Mouse (Mus musculus) embryonic facial prominence, embryonic 11.5 days (tissue): ENCODE results near the gene Ankdd1a. TPM values are rescaled to one million over a fixed set of nuclear protein-coding genes. Genes with fewer than 3 reads are reported as not detected.

Experiments
- ATAC-seq: fragments of 200-750 bp; cut with Nextera tagmentation; replicated peaks from 2 replicates; pipeline ENCODE4 v1.8.0; 2017; ENCODE audit warnings: low read depth; ENCODE audit not compliant: insufficient number of reproducible peaks, low FRiP score, low TSS enrichment
- DNase-seq: peaks from one replicate; pipeline ENCODE4 v3.0.0-alpha.2; 2015; ENCODE audit warnings: low spot score
- H3K27ac ChIP-seq: fragments of 300-500 bp; sonication (generic); replicated peaks from 2 replicates; pipeline ENCODE4 v1.5.1; 2014; ENCODE audit warnings: mild to moderate bottlenecking, low read depth, low read length, control low read depth
- H3K27me3 ChIP-seq: fragments of 300-500 bp; sonication (generic); 2 replicates; pipeline ENCODE4 v1.6.1; 2014; ENCODE audit warnings: mild to moderate bottlenecking, low read length, moderate library complexity, mixed read lengths; ENCODE audit not compliant: control insufficient read depth, insufficient read depth
- H3K36me3 ChIP-seq: fragments of 300-500 bp; sonication (generic); replicated peaks from 2 replicates; pipeline ENCODE4 v1.6.1; 2014; ENCODE audit warnings: low read depth, mild to moderate bottlenecking, low read length, moderate library complexity, mixed read lengths; ENCODE audit not compliant: control insufficient read depth, insufficient read depth
- H3K4me1 ChIP-seq: fragments of 300-500 bp; sonication (generic); 2 replicates; pipeline ENCODE4 v1.6.1; 2014; ENCODE audit warnings: low read length, mixed read lengths; ENCODE audit not compliant: control insufficient read depth, insufficient read depth
- H3K4me2 ChIP-seq: fragments of 300-500 bp; sonication (generic); 2 replicates; pipeline ENCODE4 v1.6.1; 2014; ENCODE audit warnings: low read depth, mild to moderate bottlenecking, control low read depth, low read length, moderate library complexity
- H3K4me3 ChIP-seq: fragments of 300-500 bp; sonication (generic); 2 replicates; pipeline ENCODE4 v1.5.1; 2014; ENCODE audit warnings: low read depth, low read length, control low read depth
- H3K9ac ChIP-seq: fragments of 300-500 bp; sonication (generic); replicated peaks from 2 replicates; pipeline ENCODE4 v1.6.1; 2014; ENCODE audit warnings: mild to moderate bottlenecking, control low read depth, low read length
- H3K9me3 ChIP-seq: fragments of 300-500 bp; sonication (generic); replicated peaks from 2 replicates; pipeline ENCODE4 v1.6.1; 2016; ENCODE audit warnings: mild to moderate bottlenecking, low read length, inconsistent platforms, mixed read lengths; ENCODE audit not compliant: control insufficient read depth
- WGBS: fragments of 180-500 bp; shearing (Covaris S2); extraction: QIAGEN DNeasy Blood & Tissue Kit; methylation state at CpG from one replicate; pipeline ENCODE4 v1.1.7; 2014; 5-methylcytosine and 5-hydroxymethylcytosine counted together
- polyA plus RNA-seq: library from polyadenylated mRNA; unstranded; fragments of >200 nt; fragmentation: Nextera tagmentation; extraction: Ambion mirVana; gene quantifications from 2 replicates; pipeline ENCODE4 v1.2.1, GENCODE M21; 2014

The Ankdd1a gene
- polyA plus RNA-seq, 1 experiment from 2014 or later: not detected

GRCm38 (mm10) chr9:65460198-65460597 is 59.8 kb downstream of the Ankdd1a start:
- peak overlapping the region; percentile 84 for H3K4me3 ChIP-seq
- no peak overlapping the region for H3K4me2 ChIP-seq
- no peaks in the 10 kb centered on the region for H3K9me3 ChIP-seq
- H3K4me1 ChIP-seq: no peaks in the 10 kb centered on the region
- no peak overlapping the region for H3K9ac ChIP-seq
- ATAC-seq (no peak), DNase-seq (no peak)
- no peak overlapping the region for H3K27ac ChIP-seq
- 66% methylated on average over 3 of the region's 3 CpGs for WGBS
- H3K36me3 ChIP-seq: no peaks in the 10 kb centered on the region
- H3K27me3 ChIP-seq: no peaks in the 10 kb centered on the region

DNA sequence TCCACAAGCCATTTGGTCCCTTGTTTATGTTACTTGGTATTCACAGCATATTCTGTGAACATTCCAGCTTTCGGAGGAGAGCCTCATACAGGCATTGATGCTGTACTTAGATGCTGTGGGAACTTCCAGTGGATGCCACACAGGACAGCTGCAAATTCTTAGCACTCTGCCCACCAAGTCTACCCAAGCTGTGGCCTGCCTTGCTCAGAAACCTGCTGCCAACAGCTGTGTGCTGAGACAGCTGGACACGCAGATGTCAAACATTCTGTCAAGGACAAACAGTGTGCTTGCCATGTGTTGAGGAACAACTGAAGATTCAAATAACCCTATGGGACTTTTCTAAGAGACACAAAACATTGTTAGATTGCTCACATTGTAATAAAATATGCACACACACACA is 61.0 kb downstream of the Ankdd1a start:
- H3K9me3 ChIP-seq: no peaks in the 10 kb centered on the region
- H3K4me2 ChIP-seq: no peak overlapping the region
- no peak overlapping the region for H3K9ac ChIP-seq
- WGBS: 88% methylated on average over 2 of the region's 2 CpGs
- no peak for DNase-seq
- no peak for ATAC-seq
- H3K27me3 ChIP-seq: no peaks in the 10 kb centered on the region
- H3K36me3 ChIP-seq: no peaks in the 10 kb centered on the region
- H3K4me3 ChIP-seq: no peak overlapping the region
- H3K27ac ChIP-seq: no peak overlapping the region
- H3K4me1 ChIP-seq: no peaks in the 10 kb centered on the region

DNA sequence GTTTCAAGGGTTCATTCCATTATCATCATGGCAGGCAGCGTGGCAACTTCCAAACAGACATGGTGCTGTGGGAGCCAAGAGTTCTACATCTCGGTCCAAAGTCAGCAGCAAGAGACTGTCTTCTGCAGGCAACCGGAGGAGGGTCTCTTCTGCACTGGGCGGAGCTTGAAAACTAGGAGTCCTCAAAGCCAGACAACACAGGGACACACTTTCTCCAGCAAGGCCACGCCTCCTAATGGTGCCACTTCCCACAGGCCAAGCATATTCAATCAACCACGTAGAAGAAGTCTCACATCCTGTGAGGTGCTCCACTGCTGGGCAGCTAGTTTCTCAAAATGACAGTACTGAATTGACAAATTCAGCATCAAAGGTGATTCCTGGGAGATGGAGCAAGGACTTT is 72.0 kb downstream of the Ankdd1a start:
- Histone ChIP-seq H3K4me1 (no peaks in the 10 kb centered on the region), H3K27me3 (no peaks in the 10 kb centered on the region), H3K9ac (no peak overlapping the region), H3K36me3 (peaks cover 5% of the 10 kb centered on the region), H3K4me3 (no peak overlapping the region), H3K27ac (no peak overlapping the region), H3K4me2 (no peak overlapping the region), H3K9me3 (no peaks in the 10 kb centered on the region)
- no peak for ATAC-seq
- DNase-seq: no peak
- WGBS: 87% methylated on average over 6 of the region's 6 CpGs

- Histone ChIP-seq H3K4me2 (no peak overlapping the region), H3K36me3 (peaks cover 5% of the 10 kb centered on the region), H3K4me1 (no peaks in the 10 kb centered on the region), H3K27ac (no peak overlapping the region), H3K9me3 (no peaks in the 10 kb centered on the region), H3K4me3 (no peak overlapping the region), H3K9ac (no peak overlapping the region), H3K27me3 (no peaks in the 10 kb centered on the region)
- DNase-seq (no peak), ATAC-seq (no peak)
- 94% methylated on average over 4 of the region's 4 CpGs for WGBS
These were observed 75.3 kb downstream of the Ankdd1a start for GRCm38 (mm10) chr9:65444692-65445091.

Other genes with a start within 250 kb of the Ankdd1a start
- 60.1 and 64.3 TPM in 2 replicates for gene Clpx, start 225.9 kb downstream of the Ankdd1a start, polyA plus RNA-seq
- 13.9 and 18.5 TPM in 2 replicates for gene Pdcd7, start 174.1 kb downstream of the Ankdd1a start, polyA plus RNA-seq
- gene Ubap1l, start 159.2 kb downstream of the Ankdd1a start, polyA plus RNA-seq: 0.31 TPM in 1 of 2 replicates, not detected in the other
- 1.2 and 1.3 TPM in 2 replicates for gene Kbtbd13, start 128.5 kb downstream of the Ankdd1a start, polyA plus RNA-seq
- 7.6 and 9.8 TPM in 2 replicates for gene Rasl12, start 121.7 kb downstream of the Ankdd1a start, polyA plus RNA-seq
- not detected in 2 replicates for gene Slc51b, start 97.2 kb downstream of the Ankdd1a start, polyA plus RNA-seq
- 20.0 and 20.8 TPM in 2 replicates for gene Mtfmt, start 84.4 kb downstream of the Ankdd1a start, polyA plus RNA-seq
- 143 and 157 TPM in 2 replicates for gene Spg21, start 59.2 kb downstream of the Ankdd1a start, polyA plus RNA-seq
- 10.6 and 11.2 TPM in 2 replicates for gene Plekho2, start 59.8 kb upstream of the Ankdd1a start, polyA plus RNA-seq
- gene Pif1, start 67.0 kb upstream of the Ankdd1a start, polyA plus RNA-seq: 9.7 and 10.4 TPM in 2 replicates
- gene Rbpms2, start 109.5 kb upstream of the Ankdd1a start, polyA plus RNA-seq: 20.4 and 25.8 TPM in 2 replicates
- 213 and 232 TPM in 2 replicates for gene Oaz2, start 147.8 kb upstream of the Ankdd1a start, polyA plus RNA-seq